Mouse (Mus musculus) urinary bladder, postnatal 10 days (tissue): ENCODE data around the gene Cxcl13.

Experiments used
- DNase-seq: peaks from one replicate; pipeline ENCODE4 v3.0.0; 2022; ENCODE audit warnings: low spot score

Cxcl13 gene

GRCm38 (mm10) chr5:95991339-95992292 is 34.9 kb downstream of the Cxcl13 start:
- no peak for DNase-seq

GRCm38 (mm10) chr5:95997276-95997675 is 40.5 kb downstream of the Cxcl13 start:
- no peak for DNase-seq

- no peak for DNase-seq
Observed at GRCm38 (mm10) chr5:96003348-96003747, 46.6 kb downstream of the Cxcl13 start.

- no peak for DNase-seq
Observed at GRCm38 (mm10) chr5:96008274-96008842, 51.6 kb downstream of the Cxcl13 start.

- no peak for DNase-seq
Observed at GRCm38 (mm10) chr5:96009076-96009475, 52.3 kb downstream of the Cxcl13 start.
